Mouse (Mus musculus) limb, embryonic 11.5 days (tissue): ENCODE measurements around the gene Sptb. TPM values are rescaled to one million over a fixed set of nuclear protein-coding genes. Genes with fewer than 3 reads are reported as not detected.

Experiments
- ATAC-seq: fragments of 200-750 bp; cut with Nextera tagmentation; 2 replicates; pipeline ENCODE4 v1.8.0; 2017; ENCODE audit warnings: low read depth; ENCODE audit not compliant: insufficient number of reproducible peaks, low FRiP score, low TSS enrichment
- DNase-seq: peaks from one replicate; pipeline ENCODE4 v3.0.0-alpha.2; 2015; ENCODE audit warnings: low spot score
- H3K27ac ChIP-seq: fragments of 300-500 bp; sonication (generic); replicated peaks from 2 replicates; pipeline ENCODE4 v1.5.1; 2014; ENCODE audit warnings: low read depth, mild to moderate bottlenecking, low read length
- H3K27me3 ChIP-seq: fragments of 300-500 bp; sonication (generic); 2 replicates; pipeline ENCODE4 v1.6.1; 2014; ENCODE audit warnings: mild to moderate bottlenecking, low read length, mixed read lengths; ENCODE audit not compliant: control insufficient read depth, insufficient read depth
- H3K36me3 ChIP-seq: fragments of 300-500 bp; sonication (generic); 2 replicates; pipeline ENCODE4 v1.6.1; 2014; ENCODE audit warnings: mild to moderate bottlenecking, low read length, moderate library complexity, mixed read lengths; ENCODE audit not compliant: control insufficient read depth, insufficient read depth
- H3K4me1 ChIP-seq: fragments of 300-500 bp; sonication (generic); 2 replicates; pipeline ENCODE4 v1.6.1; 2014; ENCODE audit warnings: low read length, mixed read lengths; ENCODE audit not compliant: control insufficient read depth, insufficient read depth
- H3K4me2 ChIP-seq: fragments of 300-500 bp; sonication (generic); 2 replicates; pipeline ENCODE4 v1.6.1; 2014; ENCODE audit warnings: low read depth, mild to moderate bottlenecking, moderate library complexity; ENCODE audit not compliant: severe bottlenecking
- H3K4me3 ChIP-seq: fragments of 300-500 bp; sonication (generic); 2 replicates; pipeline ENCODE4 v1.5.1; 2014; ENCODE audit warnings: low read depth, low read length
- H3K9ac ChIP-seq: fragments of 300-500 bp; sonication (generic); 2 replicates; pipeline ENCODE4 v1.6.1; 2014; ENCODE audit warnings: mild to moderate bottlenecking, low read length
- H3K9me3 ChIP-seq: fragments of 300-500 bp; sonication (generic); 2 replicates; pipeline ENCODE4 v1.6.1; 2016; ENCODE audit warnings: low read length; ENCODE audit not compliant: control insufficient read depth
- WGBS: fragments of 180-500 bp; shearing (Covaris S2); extraction: QIAGEN DNeasy Blood & Tissue Kit; methylation state at CpG from one replicate; pipeline ENCODE4 v1.1.7; 2014; 5-methylcytosine and 5-hydroxymethylcytosine counted together
- polyA plus RNA-seq: library from polyadenylated mRNA; unstranded; fragments of >200 nt; fragmentation: Nextera tagmentation; extraction: Ambion mirVana; gene quantifications from 2 replicates; pipeline ENCODE4 v1.2.1, GENCODE M21; 2014

Sptb gene
- polyA plus RNA-seq, 1 experiment from 2014 or later: 2.7 TPM

- no peaks in the 10 kb centered on the region for H3K9me3 ChIP-seq
- peak overlapping the region; percentile 56 for H3K9ac ChIP-seq
- H3K27me3 ChIP-seq: peaks cover 35% of the 10 kb centered on the region
- DNase-seq (peak; percentile 45), ATAC-seq (peak; percentile 27)
- WGBS: 4% methylated on average over 33 of the region's 34 CpGs
- no peaks in the 10 kb centered on the region for H3K36me3 ChIP-seq
- peak overlapping the region; percentile 47 for H3K4me3 ChIP-seq
- peak overlapping the region; percentile 100 for H3K4me2 ChIP-seq
- no peak overlapping the region for H3K27ac ChIP-seq
- H3K4me1 ChIP-seq: peaks cover 13% of the 10 kb centered on the region; the same call in 1 of the 2 replicates
Observed at GRCm38 (mm10) chr12:76708956-76709794, 1.2 kb downstream of the Sptb start.

GRCm38 (mm10) chr12:76708181-76708580 lies 2.2 kb downstream of the Sptb start:
- H3K9ac ChIP-seq: no peak overlapping the region
- peaks cover 35% of the 10 kb centered on the region for H3K27me3 ChIP-seq
- 73% methylated on average over 3 of the region's 3 CpGs for WGBS
- H3K4me3 ChIP-seq: no peak overlapping the region
- no peak overlapping the region for H3K4me2 ChIP-seq
- peaks cover 13% of the 10 kb centered on the region; the same call in 1 of the 2 replicates for H3K4me1 ChIP-seq
- no peaks in the 10 kb centered on the region for H3K36me3 ChIP-seq
- DNase-seq (no peak), ATAC-seq (no peak)
- no peak overlapping the region for H3K27ac ChIP-seq
- H3K9me3 ChIP-seq: no peaks in the 10 kb centered on the region

GRCm38 (mm10) chr12:76696380-76696935 lies 13.9 kb downstream of the Sptb start:
- no peaks in the 10 kb centered on the region for H3K9me3 ChIP-seq
- no peak overlapping the region for H3K4me3 ChIP-seq
- no peak overlapping the region for H3K9ac ChIP-seq
- H3K4me1 ChIP-seq: no peaks in the 10 kb centered on the region
- no peak overlapping the region for H3K4me2 ChIP-seq
- H3K27me3 ChIP-seq: no peaks in the 10 kb centered on the region
- H3K36me3 ChIP-seq: no peaks in the 10 kb centered on the region
- 79% methylated on average over 13 of the region's 13 CpGs for WGBS
- DNase-seq: no peak
- H3K27ac ChIP-seq: no peak overlapping the region
- no peak for ATAC-seq

GRCm38 (mm10) chr12:76695773-76696172 lies 14.6 kb downstream of the Sptb start:
- Histone ChIP-seq H3K4me1 (no peaks in the 10 kb centered on the region), H3K9ac (no peak overlapping the region), H3K9me3 (no peaks in the 10 kb centered on the region), H3K4me2 (no peak overlapping the region), H3K27me3 (no peaks in the 10 kb centered on the region), H3K4me3 (no peak overlapping the region), H3K36me3 (no peaks in the 10 kb centered on the region), H3K27ac (no peak overlapping the region)
- DNase-seq (no peak), ATAC-seq (no peak)
- 70% methylated on average over 5 of the region's 5 CpGs for WGBS

GRCm38 (mm10) chr12:76694801-76695505 lies 15.4 kb downstream of the Sptb start:
- Histone ChIP-seq H3K27ac (no peak overlapping the region), H3K4me3 (peak overlapping the region; percentile 9; the same call in 1 of the 2 replicates), H3K4me2 (peak overlapping the region; percentile 33), H3K36me3 (no peaks in the 10 kb centered on the region), H3K9ac (no peak overlapping the region), H3K27me3 (no peaks in the 10 kb centered on the region), H3K4me1 (no peaks in the 10 kb centered on the region), H3K9me3 (no peaks in the 10 kb centered on the region)
- ATAC-seq: no peak
- DNase-seq: no peak
- WGBS: 8% methylated on average over 17 of the region's 17 CpGs

GRCm38 (mm10) chr12:76687498-76688200 lies 22.7 kb downstream of the Sptb start:
- ATAC-seq (no peak), DNase-seq (no peak)
- Histone ChIP-seq H3K4me3 (no peak overlapping the region), H3K36me3 (no peaks in the 10 kb centered on the region), H3K9ac (no peak overlapping the region), H3K27me3 (no peaks in the 10 kb centered on the region), H3K9me3 (no peaks in the 10 kb centered on the region), H3K27ac (no peak overlapping the region), H3K4me1 (no peaks in the 10 kb centered on the region), H3K4me2 (no peak overlapping the region)
- WGBS: 75% methylated on average over 10 of the region's 10 CpGs

- ATAC-seq (no peak), DNase-seq (no peak)
- Histone ChIP-seq H3K4me2 (no peak overlapping the region), H3K4me1 (no peaks in the 10 kb centered on the region), H3K9ac (no peak overlapping the region), H3K27me3 (no peaks in the 10 kb centered on the region), H3K27ac (no peak overlapping the region), H3K36me3 (no peaks in the 10 kb centered on the region), H3K4me3 (no peak overlapping the region), H3K9me3 (no peaks in the 10 kb centered on the region)
- 95% methylated on average over 3 of the region's 3 CpGs for WGBS
Observed at GRCm38 (mm10) chr12:76685647-76686046, 24.7 kb downstream of the Sptb start.

GRCm38 (mm10) chr12:76684493-76684892 lies 25.9 kb downstream of the Sptb start:
- no peaks in the 10 kb centered on the region for H3K9me3 ChIP-seq
- no peaks in the 10 kb centered on the region for H3K36me3 ChIP-seq
- H3K9ac ChIP-seq: no peak overlapping the region
- 52% methylated on average over 6 of the region's 6 CpGs for WGBS
- no peaks in the 10 kb centered on the region for H3K4me1 ChIP-seq
- no peaks in the 10 kb centered on the region for H3K27me3 ChIP-seq
- no peak for ATAC-seq
- no peak overlapping the region for H3K4me3 ChIP-seq
- H3K4me2 ChIP-seq: no peak overlapping the region
- DNase-seq: no peak
- no peak overlapping the region for H3K27ac ChIP-seq
